Mouse (Mus musculus): ENCODE measurements around the gene B3glct.

Gene B3glct

DNA sequence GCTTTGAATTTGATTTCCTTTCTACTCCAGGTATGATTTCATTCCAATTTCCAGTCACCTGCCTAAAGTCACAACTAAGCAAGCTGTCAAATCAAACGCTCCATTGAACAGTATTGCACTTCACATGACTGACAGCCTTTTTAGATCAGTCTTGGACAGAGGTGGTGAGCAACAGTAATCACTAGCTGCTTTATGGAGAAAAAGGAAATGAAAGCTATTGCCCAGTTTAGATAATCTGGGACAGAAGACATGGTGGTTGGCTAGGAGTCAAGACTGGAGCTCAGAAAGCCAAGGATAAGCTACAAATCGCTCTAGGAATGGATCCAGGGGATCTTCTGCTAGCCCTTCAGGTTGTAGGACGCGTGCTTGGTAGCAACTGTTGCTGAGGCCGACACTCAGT, 14.6 kb upstream of the B3glct start:
- no peak for DNase-seq (ENCODE audit: low spot score in 2 of 2)

DNA sequence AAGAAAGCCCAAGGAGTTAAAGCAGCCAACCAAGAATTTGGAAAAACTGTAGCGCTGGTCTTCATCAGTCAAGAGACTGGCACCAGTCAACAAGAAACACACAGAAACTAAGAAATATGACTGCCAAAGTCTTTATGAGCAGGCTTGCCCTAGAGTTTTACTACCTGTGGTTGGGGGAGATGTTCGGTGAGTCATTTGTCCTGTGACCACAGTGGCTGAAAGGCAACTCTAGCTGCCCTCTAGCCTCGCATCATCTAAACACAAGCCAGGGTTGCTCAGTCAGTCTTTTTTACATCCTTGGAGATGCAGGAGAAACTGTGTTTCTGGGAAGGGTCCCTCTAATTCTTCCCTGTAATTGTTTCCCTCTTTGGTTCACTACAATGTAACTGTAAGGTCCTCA, 834 bp upstream of the B3glct start:
- DNase-seq (ENCODE audit: low spot score in 2 of 2), result no peak

DNA sequence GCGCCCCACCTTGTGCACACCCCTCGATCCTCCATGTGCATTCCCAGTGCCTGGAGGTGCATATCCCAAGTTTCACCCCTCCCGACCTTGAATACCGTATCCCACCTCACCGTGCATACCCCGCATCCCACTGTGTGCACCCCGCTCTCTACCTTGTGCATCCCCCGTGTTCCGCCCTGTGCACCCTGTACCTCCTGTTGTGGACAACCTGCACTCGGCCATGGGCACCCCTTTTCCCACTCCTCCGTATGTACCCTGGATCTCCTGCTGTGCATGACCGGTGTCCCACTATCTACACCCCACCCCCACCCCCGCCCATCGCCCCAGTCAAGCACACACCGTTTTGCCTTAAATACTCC, 939 bp downstream of the B3glct start:
- DNase-seq (ENCODE audit: low spot score in 2 of 2), result no peak

DNA sequence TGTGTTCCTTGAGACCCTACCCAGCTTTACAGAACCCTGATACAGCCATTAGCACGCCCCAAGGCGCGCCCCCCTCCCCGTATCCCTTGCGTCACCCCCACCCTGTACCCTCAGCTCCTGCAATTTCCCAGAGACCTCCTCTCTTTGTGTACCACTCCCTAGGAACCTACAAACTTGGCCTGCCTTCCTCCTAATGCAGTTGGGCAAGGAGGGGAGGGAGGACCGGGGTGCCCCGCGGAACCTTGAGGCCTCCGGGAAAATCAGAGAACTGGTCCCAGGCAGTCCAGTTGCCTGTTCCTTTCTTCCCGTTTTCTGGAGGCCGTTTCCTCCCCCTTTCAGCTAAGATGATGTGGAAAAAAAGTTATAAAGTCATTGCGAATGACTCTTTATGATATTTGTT, 1.3 kb downstream of the B3glct start:
- no peak for DNase-seq (ENCODE audit: low spot score in 2 of 2)

GRCm38 (mm10) chr5:149679886-149680285, 1.9 kb downstream of the B3glct start:
- DNase-seq (ENCODE audit: low spot score in 2 of 2), result no peak

DNA sequence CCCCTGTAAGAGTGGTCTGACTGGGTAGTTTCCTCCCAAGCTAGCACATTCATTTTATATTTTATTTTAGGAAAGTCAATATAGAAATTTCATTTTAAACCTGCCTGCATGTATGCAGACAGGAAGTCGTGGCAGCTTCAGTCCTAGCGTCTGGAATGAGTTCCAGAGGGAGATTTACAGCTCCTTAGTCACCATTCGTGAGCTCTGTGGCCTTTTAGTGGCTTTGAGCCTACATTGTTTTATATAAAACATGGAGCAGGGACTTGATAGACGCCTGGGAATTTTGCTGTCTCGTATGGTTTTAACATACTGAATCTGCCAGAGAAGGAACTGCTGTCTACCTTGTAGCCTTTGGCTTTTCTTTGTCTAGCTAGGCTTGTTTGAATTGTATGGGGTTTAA, 2.9 kb downstream of the B3glct start:
- no peak for DNase-seq (ENCODE audit: low spot score in 2 of 2)

DNA sequence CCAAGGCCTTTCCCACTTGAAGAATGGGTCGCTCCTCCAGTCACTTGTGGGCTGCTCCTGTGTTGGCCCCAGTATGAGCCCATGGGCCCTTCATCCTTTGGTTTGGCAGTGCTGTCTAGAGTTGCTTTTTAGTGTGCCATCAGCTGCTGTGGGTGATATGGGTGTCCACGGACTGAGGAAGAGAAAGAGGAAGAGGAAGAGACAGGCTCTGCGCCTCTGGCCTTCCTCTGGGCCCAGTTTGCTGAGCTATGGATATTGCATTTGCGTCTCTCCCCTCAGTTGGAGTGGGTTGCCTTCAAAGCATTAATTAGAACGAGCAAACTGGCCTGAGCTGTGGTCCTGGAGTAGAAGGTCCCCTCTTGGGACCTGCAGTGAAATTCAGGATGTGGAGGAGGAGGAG, 11.8 kb downstream of the B3glct start:
- DNase-seq (ENCODE audit: low spot score in 2 of 2), result no peak

DNA sequence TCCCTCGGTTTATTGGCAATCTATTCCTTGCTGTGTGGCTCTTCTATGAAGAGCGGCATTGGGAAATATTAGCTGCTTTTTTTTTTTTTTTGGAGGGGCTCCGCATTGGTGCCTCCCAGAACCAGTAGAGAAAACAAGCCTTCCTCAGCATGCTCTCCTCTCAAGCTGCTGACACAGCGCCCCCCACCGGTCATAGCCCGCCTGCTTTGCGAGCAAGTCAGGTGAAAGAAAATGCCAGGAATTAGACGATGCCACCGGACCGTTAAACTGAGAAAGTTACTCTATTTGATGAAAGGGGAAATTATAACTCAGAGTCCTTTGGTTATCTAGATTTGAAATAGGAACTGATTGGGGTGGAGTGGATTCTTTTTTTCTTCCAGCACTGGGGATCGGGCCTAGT, 14.5 kb downstream of the B3glct start:
- DNase-seq (ENCODE audit: low spot score in 2 of 2), result peak; percentile 50 to 56

GRCm38 (mm10) chr5:149693200-149693599, 15.2 kb downstream of the B3glct start:
- DNase-seq (ENCODE audit: low spot score in 2 of 2), result no peak

DNA sequence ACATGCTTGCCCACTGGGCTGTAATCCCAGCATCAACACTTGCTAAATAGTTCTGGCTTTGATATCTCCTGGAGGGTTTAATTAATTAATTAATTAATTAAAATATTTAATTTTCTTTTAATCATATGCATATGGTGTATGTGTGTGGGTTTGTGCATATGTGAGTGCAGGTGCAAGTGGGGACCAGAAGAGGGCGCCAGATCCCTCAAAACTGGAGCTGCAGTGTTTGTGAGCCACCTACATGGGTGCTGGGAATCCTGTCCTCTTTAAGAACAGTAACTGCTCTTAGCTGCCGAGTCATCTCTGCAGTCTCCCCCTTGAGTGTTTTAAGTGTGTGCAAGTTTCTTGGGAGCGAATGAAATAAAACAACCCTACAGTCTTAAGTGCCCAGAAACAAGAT, 15.9 kb downstream of the B3glct start:
- DNase-seq (ENCODE audit: low spot score in 2 of 2), result no peak

- no peak for DNase-seq (ENCODE audit: low spot score in 2 of 2)
Measured at GRCm38 (mm10) chr5:149695077-149695750, 17.2 kb downstream of the B3glct start.

- DNase-seq (ENCODE audit: low spot score in 2 of 2), result no peak
Measured at GRCm38 (mm10) chr5:149702770-149703169, 24.7 kb downstream of the B3glct start.

DNA sequence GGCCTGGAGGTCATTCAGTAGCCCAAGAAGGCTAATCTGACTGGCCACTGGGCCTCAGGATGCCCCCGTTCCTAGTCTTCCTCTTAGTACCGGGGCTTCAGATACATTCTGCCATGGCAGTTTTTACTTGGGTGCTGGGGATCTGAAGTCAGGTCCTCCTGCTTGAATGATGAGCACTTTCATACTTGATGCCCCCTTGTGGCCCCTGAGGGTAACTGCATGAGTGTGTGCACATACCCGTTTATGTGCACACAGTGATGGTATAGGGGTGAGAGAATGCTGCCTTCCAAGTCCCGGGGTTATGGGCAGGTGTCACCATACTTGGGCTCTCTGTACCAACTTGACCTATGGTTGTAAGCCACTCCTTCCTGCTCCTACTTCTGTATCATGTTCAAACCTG, 33.5 kb downstream of the B3glct start:
- no peak for DNase-seq (ENCODE audit: low spot score in 2 of 2)

GRCm38 (mm10) chr5:149713170-149713774, 35.2 kb downstream of the B3glct start:
- DNase-seq (ENCODE audit: low spot score in 2 of 2), result peak in 1 of 2 experiments; percentile 73

- DNase-seq (ENCODE audit: low spot score in 2 of 2), result no peak
Measured at GRCm38 (mm10) chr5:149713834-149714233, 35.8 kb downstream of the B3glct start.

DNA sequence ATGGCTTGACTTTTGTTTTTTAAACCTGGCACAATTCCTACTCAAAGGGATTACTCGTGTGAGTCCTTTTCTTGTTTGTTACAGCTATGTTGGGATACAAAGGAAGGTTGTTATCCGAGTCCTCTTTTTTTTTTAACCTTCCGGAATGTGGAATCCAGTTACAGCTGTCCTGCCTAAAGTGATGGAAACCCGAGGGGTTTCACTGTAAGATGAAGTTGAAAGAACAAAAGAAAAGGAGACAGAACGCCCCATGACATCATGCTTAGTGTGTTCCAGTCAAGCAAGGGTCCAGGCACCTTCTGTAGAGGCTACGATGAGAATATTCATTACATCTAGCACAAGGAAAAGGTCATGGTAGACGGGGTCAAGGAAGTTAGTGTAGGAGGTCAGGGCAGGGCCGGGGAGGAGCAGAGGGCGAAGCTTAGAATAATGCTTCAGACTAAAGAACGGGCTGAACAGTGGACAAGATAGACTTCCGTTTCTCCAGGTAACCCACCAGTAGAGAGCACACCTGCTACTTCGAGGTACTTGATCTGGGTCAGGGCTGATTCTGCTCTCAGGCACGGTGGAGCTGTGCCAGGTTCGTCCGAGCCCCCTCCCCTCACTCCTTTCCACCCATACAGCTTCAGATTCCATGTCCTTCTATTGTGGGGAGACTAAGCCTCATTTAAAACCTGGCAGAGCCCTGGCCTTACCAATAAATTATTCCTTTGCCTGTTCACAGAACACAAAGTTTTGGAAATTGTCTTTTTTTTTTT, 37.7 kb downstream of the B3glct start:
- DNase-seq (ENCODE audit: low spot score in 2 of 2), result no peak

GRCm38 (mm10) chr5:149716329-149716690, 38.3 kb downstream of the B3glct start:
- DNase-seq (ENCODE audit: low spot score in 2 of 2), result no peak

DNA sequence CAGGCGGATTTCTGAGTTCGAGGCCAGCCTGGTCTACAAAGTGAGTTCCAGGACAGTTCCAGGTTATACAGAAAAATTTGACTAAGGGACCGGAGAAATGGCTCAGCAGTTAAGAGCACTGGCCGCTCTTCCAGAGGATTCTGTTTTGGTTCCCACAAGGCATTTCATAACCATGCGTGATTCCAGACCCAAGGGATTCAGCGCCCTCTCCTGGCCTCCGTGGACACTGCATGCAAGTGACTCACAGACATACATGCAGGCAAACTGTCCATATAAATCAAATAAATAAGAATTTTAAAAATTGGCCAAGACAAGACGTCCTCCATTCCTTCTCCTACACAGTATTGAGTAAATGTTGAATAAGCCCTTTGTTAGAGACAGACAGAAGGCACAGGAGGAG, 53.7 kb downstream of the B3glct start:
- DNase-seq (ENCODE audit: low spot score in 2 of 2), result no peak

DNA sequence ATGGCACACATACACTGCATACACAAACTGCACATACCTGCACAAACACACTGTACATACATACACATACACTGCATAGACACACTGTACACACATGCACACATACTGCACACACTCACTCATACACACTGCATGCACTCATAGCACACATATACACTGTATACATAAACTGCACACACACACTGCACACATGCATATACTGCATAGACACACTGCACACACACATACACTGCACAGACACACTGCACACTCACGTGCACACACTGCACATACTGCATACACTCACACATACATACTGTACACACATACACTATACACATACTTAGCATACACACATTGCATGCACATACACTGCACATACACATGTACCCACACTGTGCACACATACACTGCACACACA, 59.2 kb downstream of the B3glct start:
- no peak for DNase-seq (ENCODE audit: low spot score in 2 of 2)

- no peak for DNase-seq (ENCODE audit: low spot score in 2 of 2)
Measured at GRCm38 (mm10) chr5:149740145-149740544, 62.1 kb downstream of the B3glct start.

GRCm38 (mm10) chr5:149740703-149741102, 62.7 kb downstream of the B3glct start:
- DNase-seq (ENCODE audit: low spot score in 2 of 2), result no peak

DNA sequence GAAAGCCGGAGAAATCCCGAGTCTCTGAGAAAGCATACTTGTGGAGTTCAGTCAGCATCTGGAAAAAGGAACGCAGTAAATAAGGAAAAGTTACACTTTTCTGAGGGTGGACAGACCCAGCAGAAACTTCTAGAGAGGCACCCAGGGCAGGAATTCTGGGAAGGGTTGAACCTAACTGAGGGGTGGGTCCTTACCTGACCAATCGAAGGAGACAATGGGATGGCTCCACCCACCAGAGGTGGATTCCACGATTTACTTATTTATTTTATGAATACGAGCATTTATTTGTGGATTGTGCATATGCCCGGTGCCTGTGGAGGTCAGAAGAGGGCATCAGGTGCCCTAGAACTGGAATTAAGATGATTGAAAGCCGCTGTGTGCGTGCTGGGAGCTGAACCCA, 64.3 kb downstream of the B3glct start:
- DNase-seq (ENCODE audit: low spot score in 2 of 2), result no peak

GRCm38 (mm10) chr5:149745079-149745478, 67.0 kb downstream of the B3glct start:
- DNase-seq (ENCODE audit: low spot score in 2 of 2), result no peak
